Mouse (Mus musculus) inflammation-experienced regulatory T-cells (primary cell): ENCODE data around the gene Alox12b. TPM values are rescaled to one million over a fixed set of nuclear protein-coding genes. Genes with fewer than 3 reads are reported as not detected.

Experiments used
- polyA plus RNA-seq, 2 experiments: library from polyadenylated mRNA; unstranded; fragments of 100-300 nt; shearing (Covaris generic); gene quantifications; one replicate each; pipeline ENCODE4 v1.2.1; 2017

Alox12b gene
- polyA plus RNA-seq, result under 1 TPM in 1 of 2 experiments, not detected in 1; 0.18 TPM

GRCm38 (mm10) chr11:69156800-69157199 is at the start of gene Alox12b:
TSS of gene Alox12b (plus strand) at chr11:69156989.

GRCm38 (mm10) chr11:69120221-69121000 is 36.4 kb upstream of the Alox12b start, which contains the start of gene Hes7:
TSS of gene Hes7 (plus strand) at chr11:69120404.

GRCm38 (mm10) chr11:69122336-69122951 is 34.3 kb upstream of the Alox12b start, which contains the start of gene 9130213A22Rik:
TSS of gene 9130213A22Rik (minus strand) at chr11:69122589.

GRCm38 (mm10) chr11:69125852-69125918 is 31.1 kb upstream of the Alox12b start, which contains the start of gene Aloxe3:
TSS of gene Aloxe3 (plus strand) at chr11:69125896.

GRCm38 (mm10) chr11:69197743-69198142 is 41.0 kb downstream of the Alox12b start, which contains the start of gene Alox8:
TSS of gene Alox8 (minus strand) at chr11:69197843.

Other genes with a start within 250 kb of the Alox12b start
- 1 to 10 TPM in 1 of 2 experiments, under 1 TPM in 1; 0.51 to 4.0 TPM for gene Odf4, start 229.9 kb upstream of the Alox12b start, polyA plus RNA-seq
- gene Arhgef15, start 199.5 kb upstream of the Alox12b start, polyA plus RNA-seq, result under 1 TPM; 0.19 to 0.78 TPM
- 10 to 100 TPM in 1 of 2 experiments, 1 to 10 TPM in 1; 6.6 to 12.5 TPM for gene Slc25a35, start 188.9 kb upstream of the Alox12b start, polyA plus RNA-seq
- 10 to 100 TPM; 20.6 to 25.1 TPM for gene Rangrf, start 181.8 kb upstream of the Alox12b start, polyA plus RNA-seq
- gene Pfas, start 148.5 kb upstream of the Alox12b start, polyA plus RNA-seq, result 1 to 10 TPM; 3.4 to 4.0 TPM
- gene Ctc1, start 141.1 kb upstream of the Alox12b start, polyA plus RNA-seq, result 10 to 100 TPM; 21.2 to 28.1 TPM
- gene Aurkb, start 111.3 kb upstream of the Alox12b start, polyA plus RNA-seq, result 1 to 10 TPM; 3.4 to 5.2 TPM
- gene Borcs6, start 97.3 kb upstream of the Alox12b start, polyA plus RNA-seq, result 1 to 10 TPM; 6.4 to 7.6 TPM
- 1 to 10 TPM; 2.4 to 4.8 TPM for gene Tmem107, start 86.2 kb upstream of the Alox12b start, polyA plus RNA-seq
- 100 to 1,000 TPM; 137 to 175 TPM for gene Vamp2, start 68.5 kb upstream of the Alox12b start, polyA plus RNA-seq
- gene Per1, start 61.8 kb upstream of the Alox12b start, polyA plus RNA-seq, result 10 to 100 TPM in 1 of 2 experiments, 1 to 10 TPM in 1; 4.8 to 12.0 TPM
- gene Hes7, start 36.6 kb upstream of the Alox12b start, polyA plus RNA-seq, result under 1 TPM in 1 of 2 experiments, not detected in 1; 0.51 TPM
- under 1 TPM in 1 of 2 experiments, not detected in 1; 0.40 TPM for gene 9130213A22Rik, start 34.4 kb upstream of the Alox12b start, polyA plus RNA-seq
- 1 to 10 TPM in 1 of 2 experiments, under 1 TPM in 1; 0.27 to 1.6 TPM for gene Aloxe3, start 31.1 kb upstream of the Alox12b start, polyA plus RNA-seq
- gene Alox8, start 40.9 kb downstream of the Alox12b start, polyA plus RNA-seq, result 10 to 100 TPM in 1 of 2 experiments, 1 to 10 TPM in 1; 5.9 to 12.5 TPM
- under 1 TPM; 0.34 to 0.43 TPM for gene Gucy2e, start 80.0 kb downstream of the Alox12b start, polyA plus RNA-seq
- gene Cntrob, start 166.8 kb downstream of the Alox12b start, polyA plus RNA-seq, result 10 to 100 TPM; 11.8 to 14.0 TPM
- 100 to 1,000 TPM in 1 of 2 experiments, 10 to 100 TPM in 1; 91.3 to 101 TPM for gene Trappc1, start 167.0 kb downstream of the Alox12b start, polyA plus RNA-seq
- gene Kcnab3, start 169.3 kb downstream of the Alox12b start, polyA plus RNA-seq, result 1 to 10 TPM; 1.3 to 1.5 TPM
- gene Rnf227, start 183.5 kb downstream of the Alox12b start, polyA plus RNA-seq, result 10 to 100 TPM in 1 of 2 experiments, 1 to 10 TPM in 1; 5.8 to 13.3 TPM
- 100 to 1,000 TPM; 116 to 125 TPM for gene Chd3, start 212.4 kb downstream of the Alox12b start, polyA plus RNA-seq
- 100 to 1,000 TPM in 1 of 2 experiments, 10 to 100 TPM in 1; 97.4 to 110 TPM for gene Naa38, start 238.5 kb downstream of the Alox12b start, polyA plus RNA-seq
- 10 to 100 TPM; 25.6 to 30.9 TPM for gene Cyb5d1, start 238.6 kb downstream of the Alox12b start, polyA plus RNA-seq
- 1 to 10 TPM in 1 of 2 experiments, under 1 TPM in 1; 0.45 to 1.8 TPM for gene Tmem88, start 241.2 kb downstream of the Alox12b start, polyA plus RNA-seq